Mouse (Mus musculus): ENCODE measurements around the gene Thap3.

GRCm38 (mm10) chr4:151937441-151937840 is 51.4 kb downstream of the Thap3 start:
- TF ChIP-seq POLR2A (IDR thresholded peaks at IDR 0.05; ENCODE audit: insufficient read depth, low read length) (no peak), CTCF (IDR thresholded peaks at IDR 0.05; ENCODE audit: low read depth, low read length) (no peak)

Data from ES-Bruce4 (cell line).